ENCODE assay signal across 9 mouse cellular contexts in the genomic region with DNA sequence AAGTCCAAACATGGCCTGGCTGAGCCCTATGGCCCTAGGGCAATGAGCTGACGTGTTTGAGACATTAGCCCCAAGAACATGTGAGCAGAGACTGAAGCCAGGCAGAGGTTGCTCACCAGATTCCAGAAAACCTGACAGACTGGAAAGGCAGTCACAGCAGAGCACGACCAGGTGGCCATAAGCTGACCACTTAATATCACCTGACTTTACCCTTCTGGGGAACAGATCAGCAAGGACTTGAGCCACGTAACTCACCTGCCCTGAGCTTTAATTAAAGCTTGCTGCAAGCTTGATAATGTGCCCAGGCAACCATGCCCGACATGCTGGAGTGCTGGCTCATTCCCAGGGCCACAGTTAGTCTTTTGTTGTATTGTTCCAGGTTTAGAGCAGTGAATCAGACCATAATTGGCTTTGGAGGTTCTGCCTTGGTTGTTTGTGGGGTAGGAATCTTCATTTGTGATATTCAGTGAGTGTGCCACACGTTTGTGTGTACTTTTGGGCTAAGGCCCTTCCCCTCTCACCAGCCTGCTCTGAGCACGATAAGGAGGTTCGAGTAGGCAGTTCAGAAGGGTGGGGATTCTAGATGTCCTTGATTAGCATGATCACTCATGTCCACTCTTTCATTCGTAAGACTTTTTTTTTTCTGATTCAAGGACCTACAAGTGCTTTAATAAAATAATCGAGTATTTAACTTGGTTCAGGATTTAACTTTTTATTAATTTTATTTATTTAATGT. TPM values are rescaled to one million over a fixed set of nuclear protein-coding genes. Genes with fewer than 3 reads are reported as not detected.
DNase-seq lines count a peak whose midpoint lies in the region; ATAC-seq lines count a peak whose summit lies in the region.
"Had no signal": no experiment of that assay in that cellular context is flagged by ENCODE, and none has a peak within 500 bp of the region (broad histone marks: within the 10 kb centered on the region; RNA-seq: fewer than 3 reads in every experiment).

No protein-coding gene starts in this region.

- no peak overlapping the region for H3K4me3 ChIP-seq in liver, embryonic 13.5 days (replicated peaks)
- no peak overlapping the region for H3K4me3 ChIP-seq in forebrain, embryonic 13.5 days
- no peak overlapping the region for H3K4me3 ChIP-seq in hindbrain, embryonic 14.5 days (replicated peaks; ENCODE audit: low read length)
- H3K4me3 ChIP-seq: embryonic facial prominence, embryonic 13.5 days had no signal

- no peaks in the 10 kb centered on the region for H3K9me3 ChIP-seq in liver, embryonic 13.5 days (replicated peaks)
- no peaks in the 10 kb centered on the region for H3K9me3 ChIP-seq in forebrain, embryonic 13.5 days (replicated peaks)
- H3K9me3 ChIP-seq in hindbrain, embryonic 14.5 days (ENCODE audit: control insufficient read depth, low read length), result no peaks in the 10 kb centered on the region
- H3K9me3 ChIP-seq: embryonic facial prominence, embryonic 13.5 days had no signal

- peak overlapping the region; percentile 4; the same call in 1 of the 2 replicates for H3K4me2 ChIP-seq in liver, embryonic 13.5 days
- H3K4me2 ChIP-seq in forebrain, embryonic 13.5 days, result no peak overlapping the region
- H3K4me2 ChIP-seq in hindbrain, embryonic 14.5 days (replicated peaks), result no peak overlapping the region
- H3K4me2 ChIP-seq: embryonic facial prominence, embryonic 13.5 days had no signal

- peak overlapping the region; percentile 40 for H3K27ac ChIP-seq in liver, embryonic 13.5 days
- no peak overlapping the region for H3K27ac ChIP-seq in forebrain, embryonic 13.5 days
- no peak overlapping the region for H3K27ac ChIP-seq in hindbrain, embryonic 14.5 days
- H3K27ac ChIP-seq: embryonic facial prominence, embryonic 13.5 days had no signal

- H3K36me3 ChIP-seq in liver, embryonic 13.5 days, result no peaks in the 10 kb centered on the region
- no peaks in the 10 kb centered on the region for H3K36me3 ChIP-seq in forebrain, embryonic 13.5 days (ENCODE audit: poor library complexity, severe bottlenecking)
- no peaks in the 10 kb centered on the region for H3K36me3 ChIP-seq in hindbrain, embryonic 14.5 days (replicated peaks; ENCODE audit: control insufficient read depth, insufficient read depth)
- H3K36me3 ChIP-seq: embryonic facial prominence, embryonic 13.5 days had no signal

- H3K27me3 ChIP-seq in liver, embryonic 13.5 days, result no peaks in the 10 kb centered on the region
- no peaks in the 10 kb centered on the region for H3K27me3 ChIP-seq in forebrain, embryonic 13.5 days
- H3K27me3 ChIP-seq in hindbrain, embryonic 14.5 days (ENCODE audit: control insufficient read depth, insufficient read depth, low read length), result no peaks in the 10 kb centered on the region
- H3K27me3 ChIP-seq: embryonic facial prominence, embryonic 13.5 days had no signal

- no peak for DNase-seq in cerebellum, postnatal 4 days (ENCODE audit: low spot score in 2 of 2)
- peak; percentile 91 for DNase-seq in brain, adult 2 months (ENCODE audit: low read depth, low spot score)
- peak; percentile 97 for DNase-seq in fat pad, adult 2 months (ENCODE audit: extremely low read depth, low read depth, low spot score)
- DNase-seq in liver, embryonic 13.5 days, result peak; percentile 29
- no peak for DNase-seq in hindbrain, embryonic 14.5 days (ENCODE audit: low spot score)

- no peak overlapping the region for H3K9ac ChIP-seq in liver, embryonic 13.5 days
- no peak overlapping the region for H3K9ac ChIP-seq in forebrain, embryonic 13.5 days
- H3K9ac ChIP-seq in hindbrain, embryonic 14.5 days, result no peak overlapping the region
- H3K9ac ChIP-seq: embryonic facial prominence, embryonic 13.5 days had no signal

- 40% methylated on average over 9 of the region's 9 CpGs for WGBS in liver, embryonic 13.5 days (ENCODE audit: insufficient replicate concordance)
- 42% methylated on average over 9 of the region's 9 CpGs for WGBS in forebrain, embryonic 13.5 days
- WGBS in hindbrain, embryonic 14.5 days, result 61% methylated on average over 9 of the region's 9 CpGs

- H3K4me1 ChIP-seq in liver, embryonic 13.5 days (replicated peaks), result peaks cover 19% of the 10 kb centered on the region
- H3K4me1 ChIP-seq in forebrain, embryonic 13.5 days, result peaks cover 4% of the 10 kb centered on the region; the same call in 1 of the 2 replicates
- no peaks in the 10 kb centered on the region for H3K4me1 ChIP-seq in hindbrain, embryonic 14.5 days (replicated peaks; ENCODE audit: control insufficient read depth, insufficient read depth, low read length)

- ATAC-seq in cerebellum, adult (ENCODE audit: insufficient number of reproducible peaks, low FRiP score, low TSS enrichment), result peak; percentile 80
- peak; percentile 97 for ATAC-seq in liver, embryonic 13.5 days (ENCODE audit: low read depth)
- no peak for ATAC-seq in forebrain, embryonic 13.5 days
- ATAC-seq in frontal cortex, adult (ENCODE audit: low TSS enrichment), result no peak
- no peak for ATAC-seq in hindbrain, embryonic 14.5 days (ENCODE audit: low FRiP score)

RNA-seq across cellular contexts. Expression of gene Nabp1, which starts 52.1 kb away (rescaled TPM):
- polyA plus RNA-seq in liver, embryonic 13.5 days (2015; fragmentation: Nextera tagmentation; extraction: Ambion mirVana), result 4.5 and 5.5 TPM in 2 replicates
- 6.3 and 7.4 TPM in 2 replicates for polyA plus RNA-seq in forebrain, embryonic 13.5 days (2015; fragmentation: Nextera tagmentation; extraction: Ambion mirVana)
- 9.0 and 9.1 TPM in 2 replicates for polyA plus RNA-seq in hindbrain, embryonic 14.5 days (2014; fragmentation: Nextera tagmentation; extraction: Ambion mirVana)

Comparison
In these comparisons a context has a peak if more than half of its experiments do, and no peak if none do; other contexts are left out.
1. ATAC-seq: peak in cerebellum, adult (single experiment) and liver, embryonic 13.5 days (single experiment); none in forebrain, embryonic 13.5 days (single experiment), frontal cortex, adult (single experiment) and hindbrain, embryonic 14.5 days (single experiment).
2. DNase-seq: peak in brain, adult 2 months (single experiment), fat pad, adult 2 months (single experiment) and liver, embryonic 13.5 days (single experiment); none in cerebellum, postnatal 4 days (0 of 2) and hindbrain, embryonic 14.5 days (single experiment).